Mouse (Mus musculus): ENCODE data around the gene Pcgf3. TPM values are rescaled to one million over a fixed set of nuclear protein-coding genes. Genes with fewer than 3 reads are reported as not detected.

Pcgf3 gene
- total RNA-seq (2021): 10 to 100 TPM; 28.8 to 33.9 TPM

DNA sequence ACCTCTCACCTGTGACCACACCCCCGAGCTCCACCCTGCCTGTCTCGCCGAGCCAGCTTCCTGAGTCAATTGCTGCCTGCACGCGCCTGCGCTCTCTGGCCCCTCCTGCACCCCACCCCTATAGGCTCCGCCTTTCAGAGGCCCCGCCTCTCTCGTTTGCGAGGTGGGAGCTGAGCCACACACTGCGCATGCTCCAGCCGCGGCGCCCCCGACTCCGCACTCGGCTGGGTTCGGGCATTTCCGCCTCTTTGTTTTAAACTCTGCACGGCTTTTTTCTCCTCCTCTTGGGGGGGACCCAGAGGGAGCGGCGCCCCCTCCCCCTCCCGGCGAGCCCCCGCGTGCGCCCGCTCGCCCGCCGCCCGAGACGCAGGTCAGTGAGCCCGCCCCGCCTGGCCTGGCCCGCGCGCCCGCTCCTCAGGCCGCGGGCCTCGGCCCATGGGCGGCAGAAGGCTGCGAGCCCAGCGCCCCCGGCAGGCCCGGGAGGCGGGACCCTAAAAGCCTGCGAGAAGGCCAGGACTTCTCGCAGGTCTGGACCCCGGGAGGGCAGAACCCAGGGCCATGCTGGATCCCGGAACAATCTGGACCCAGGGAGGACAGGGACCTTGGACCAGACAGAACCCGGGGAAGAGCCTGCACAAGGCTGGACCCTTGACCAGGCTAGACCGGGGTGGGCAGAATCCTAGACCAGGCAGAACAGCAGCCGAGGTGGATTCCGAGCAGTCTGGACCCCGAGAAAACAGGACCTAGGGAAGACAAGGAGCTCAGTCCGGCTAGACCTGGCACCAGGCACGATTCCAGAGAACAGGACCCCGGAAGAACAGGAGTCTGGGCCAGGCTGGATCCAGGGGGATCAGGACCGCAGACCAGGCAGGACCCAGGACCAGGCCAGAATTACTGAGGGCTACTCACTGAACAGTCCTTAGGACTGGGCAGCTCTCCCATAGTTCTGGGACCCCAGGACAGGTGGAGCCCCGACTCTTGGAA, at the start of gene Pcgf3:
Gene Pcgf3, plus strand, starts transcription at position 151 of the 984 bp plus-strand sequence.
- intact Hi-C loops (cut with DNase I): loop anchor here (10.0 kb wide), 1 partner anchor 197 kb away; the partner anchor contains the start of gene Dr1
- DNase-seq (ENCODE audit: low spot score): peak; percentile 96

DNA sequence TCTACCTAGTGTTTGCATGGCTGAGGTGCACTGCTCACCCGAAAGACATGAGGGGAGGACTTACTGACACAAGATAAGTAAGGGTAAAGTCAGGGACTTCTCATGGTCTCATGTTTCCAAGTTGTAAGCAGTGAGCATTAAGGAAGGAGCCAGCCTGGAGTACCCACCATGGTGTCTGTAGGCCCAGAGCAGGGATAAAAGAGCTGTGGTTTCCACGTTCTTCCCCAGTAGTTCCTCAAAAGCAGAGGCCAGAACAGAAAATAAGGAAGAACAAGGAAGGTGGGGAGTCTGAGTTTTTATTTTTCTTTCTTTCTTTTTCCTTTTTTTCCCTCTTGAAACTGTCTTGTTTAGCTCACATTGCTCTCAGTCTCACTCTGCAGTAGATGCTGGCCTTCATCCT, 46.3 kb upstream of the Pcgf3 start:
- intact Hi-C loops (cut with DNase I): no loop called here
- no peak for DNase-seq (ENCODE audit: low spot score)

DNA sequence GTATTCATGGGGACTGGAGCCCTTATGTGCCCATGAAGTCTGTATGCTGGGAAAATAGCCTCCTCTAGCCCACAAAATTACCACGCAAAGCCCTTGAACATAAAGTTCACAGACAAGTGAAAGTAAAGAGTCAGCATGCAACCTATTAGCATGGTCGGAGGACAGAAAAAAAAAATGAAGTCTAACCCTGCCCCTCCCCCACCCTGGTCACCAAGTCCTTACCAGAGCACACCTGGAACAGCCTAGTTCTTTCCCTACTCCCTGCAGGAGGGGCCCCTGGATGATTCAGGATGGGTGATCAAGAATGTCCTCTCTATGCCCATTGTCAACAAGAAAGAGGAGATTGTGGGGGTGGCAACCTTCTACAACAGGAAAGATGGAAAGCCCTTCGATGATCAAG, 38.3 kb upstream of the Pcgf3 start:
- intact Hi-C loops (cut with DNase I): no loop called here
- DNase-seq (ENCODE audit: low spot score): no peak

DNA sequence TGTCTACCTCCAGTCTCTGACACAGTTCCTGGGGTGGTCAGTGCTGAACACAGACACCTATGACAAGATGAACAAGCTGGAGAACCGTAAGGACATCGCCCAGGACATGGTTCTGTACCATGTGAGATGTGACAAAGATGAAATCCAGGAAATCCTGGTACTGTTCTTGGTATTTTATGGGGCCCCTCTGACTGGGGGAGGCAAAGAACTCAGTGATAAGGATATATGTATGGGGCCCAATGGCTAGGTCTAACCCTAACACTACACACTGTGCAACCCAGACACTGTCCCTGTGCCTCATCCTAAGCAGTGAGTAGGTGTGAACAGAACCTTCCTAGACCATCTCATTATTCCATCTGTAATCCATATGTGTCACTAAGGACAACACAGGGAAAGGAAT, 37.6 kb upstream of the Pcgf3 start:
- DNase-seq (ENCODE audit: low spot score): no peak
- intact Hi-C loops (cut with DNase I): no loop called here

DNA sequence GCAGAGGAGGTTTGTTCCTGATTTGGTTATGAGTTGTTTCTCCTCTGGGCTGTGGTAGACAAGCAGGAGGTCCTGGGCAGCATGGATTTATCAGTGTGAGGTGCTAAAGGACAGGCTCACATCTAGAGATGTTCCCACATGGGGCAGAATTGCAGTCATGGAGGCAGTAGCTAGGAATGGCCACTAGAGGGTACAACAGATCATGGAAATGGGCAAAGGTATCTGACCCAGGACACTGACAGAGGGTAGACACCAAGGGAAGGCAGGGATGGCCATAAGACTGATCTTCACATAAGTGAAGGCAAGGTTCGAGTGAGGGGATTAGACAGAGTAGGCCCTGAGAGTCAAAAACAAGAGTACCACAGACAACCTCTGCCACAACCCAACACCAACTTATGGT, 33.8 kb upstream of the Pcgf3 start:
- intact Hi-C loops (cut with DNase I): loop anchor here (2.0 to 5.0 kb wide), 3 partner anchors 150 to 300 kb away; no protein-coding TSS in a partner anchor
- DNase-seq (ENCODE audit: low spot score): no peak

DNA sequence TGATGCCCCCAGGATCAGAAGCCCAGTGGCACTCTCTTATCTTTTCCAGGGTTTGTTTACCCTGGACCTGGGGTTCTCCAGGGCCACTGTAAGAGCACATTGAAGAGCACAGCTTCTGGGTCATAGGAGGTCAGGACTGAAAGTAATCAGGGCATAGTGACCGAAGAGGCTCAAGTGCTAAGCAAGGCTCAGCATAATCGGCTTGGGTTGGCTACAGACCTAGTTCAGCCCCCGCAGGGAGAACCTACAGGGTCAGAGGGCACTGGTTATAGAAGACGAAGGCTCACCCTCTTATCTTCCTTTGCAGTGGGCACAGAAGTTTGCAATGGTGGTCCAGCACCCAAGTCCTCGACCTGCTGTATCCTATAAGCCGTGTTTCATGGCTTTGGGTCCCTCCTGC, 29.8 kb upstream of the Pcgf3 start:
- intact Hi-C loops (cut with DNase I): loop anchor here (5.0 kb wide), 1 partner anchor 201 kb away; no protein-coding TSS in a partner anchor
- DNase-seq (ENCODE audit: low spot score): no peak

DNA sequence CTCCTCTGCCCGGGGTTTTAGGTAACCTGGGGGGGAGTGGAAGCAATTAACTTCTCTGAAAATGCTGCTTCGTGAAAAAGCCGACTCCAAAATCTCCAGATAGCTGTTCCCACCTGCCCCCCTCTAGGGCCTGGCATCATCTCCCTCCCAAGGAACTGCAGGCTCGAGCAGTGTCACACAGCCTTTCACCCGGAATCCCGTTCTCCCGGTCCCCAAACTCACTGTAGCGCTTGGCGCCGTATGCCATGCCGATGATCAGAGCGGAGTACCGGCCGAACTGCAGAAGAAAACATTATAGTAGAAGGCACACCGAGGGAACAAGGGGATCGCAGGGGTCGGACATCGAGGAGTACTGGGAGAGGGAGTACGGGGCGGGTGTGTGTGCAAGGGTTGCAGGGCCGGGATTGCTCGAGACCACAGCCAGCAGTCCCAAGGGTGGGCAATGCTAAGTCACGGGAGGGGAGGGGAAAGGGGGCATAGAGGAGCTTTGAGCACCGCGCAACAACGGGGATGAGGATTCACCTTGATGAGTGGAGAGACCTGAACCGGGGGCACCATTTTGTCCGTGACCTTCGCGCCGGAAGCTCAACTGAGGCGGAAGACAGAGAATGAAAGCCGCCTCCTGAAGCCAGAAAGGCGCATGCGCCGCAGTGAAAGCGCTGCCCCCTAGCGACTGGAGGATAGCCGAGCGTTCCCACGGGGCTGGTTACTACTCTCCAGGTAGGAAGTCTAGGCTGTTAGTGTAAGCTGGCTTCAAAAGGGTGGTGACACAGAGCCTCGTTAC, 27.0 kb upstream of the Pcgf3 start, which contains the start of gene Atp5k:
Gene Atp5k, minus strand, starts transcription at position 645 of the 784 bp plus-strand sequence.
- peak; percentile 82 for DNase-seq (ENCODE audit: low spot score)
- intact Hi-C loops (cut with DNase I): loop anchor here (1.0 to 5.0 kb wide), 2 partner anchors 25 to 198 kb away; no protein-coding TSS in a partner anchor

DNA sequence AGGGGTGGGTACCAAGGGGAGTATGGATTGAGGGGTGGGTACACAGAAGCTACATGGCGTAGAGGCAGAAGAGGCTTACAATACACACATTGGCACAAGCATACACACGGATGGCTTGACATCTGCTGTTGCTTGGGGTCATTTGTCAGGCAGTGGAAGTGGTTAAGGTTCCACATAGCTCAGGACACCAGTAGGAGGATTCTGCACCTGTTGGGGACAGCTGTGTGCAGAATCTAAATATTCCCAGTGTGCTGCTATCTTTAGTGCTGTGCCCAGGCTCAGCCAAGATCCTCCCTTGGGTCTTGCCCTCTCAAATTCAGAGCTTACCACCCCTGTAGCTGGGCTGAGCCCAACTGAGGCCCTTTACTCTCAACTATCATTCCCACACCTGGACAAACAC, 24.9 kb upstream of the Pcgf3 start:
- intact Hi-C loops (cut with DNase I): no loop called here
- DNase-seq (ENCODE audit: low spot score): no peak

DNA sequence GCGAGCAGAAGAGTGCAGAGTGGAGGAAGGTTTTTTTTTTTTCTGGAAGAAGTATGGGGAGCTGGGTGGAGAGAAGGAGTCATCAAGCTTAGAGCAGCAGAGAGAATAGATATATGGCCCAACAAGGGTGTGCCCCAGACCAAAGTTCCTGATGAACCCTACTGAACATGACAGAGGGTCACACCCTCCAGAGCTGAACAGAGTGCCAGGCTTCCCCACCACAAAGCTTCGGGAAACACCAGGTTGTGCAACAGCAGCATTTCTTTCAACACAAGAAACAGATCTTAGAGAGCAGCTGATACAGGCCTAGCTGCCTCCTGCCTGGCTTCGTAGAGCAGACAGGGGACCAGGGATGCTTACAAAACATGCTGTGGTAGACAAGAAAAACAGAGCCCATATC, 14.1 kb upstream of the Pcgf3 start:
- no peak for DNase-seq (ENCODE audit: low spot score)
- intact Hi-C loops (cut with DNase I): no loop called here

DNA sequence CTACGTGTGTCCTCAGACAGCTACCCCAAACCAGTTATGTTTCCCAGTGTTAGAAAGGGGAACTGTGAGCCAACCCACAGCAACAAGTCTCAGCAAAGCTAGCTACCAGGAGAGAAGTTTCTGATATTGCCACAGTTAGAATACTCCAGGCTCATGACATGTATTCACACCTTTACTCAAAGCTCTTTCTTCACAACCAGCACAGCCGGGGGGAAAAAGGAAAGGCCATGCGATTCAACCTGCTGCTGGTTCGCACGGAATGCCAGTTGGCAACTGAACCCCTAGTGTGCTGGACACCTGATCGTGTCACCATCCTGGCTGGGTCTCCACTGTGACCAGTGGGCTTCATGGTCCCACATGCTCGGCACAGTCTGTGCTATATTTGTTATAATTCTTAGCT, 13.2 kb upstream of the Pcgf3 start:
- intact Hi-C loops (cut with DNase I): no loop called here
- no peak for DNase-seq (ENCODE audit: low spot score)

DNA sequence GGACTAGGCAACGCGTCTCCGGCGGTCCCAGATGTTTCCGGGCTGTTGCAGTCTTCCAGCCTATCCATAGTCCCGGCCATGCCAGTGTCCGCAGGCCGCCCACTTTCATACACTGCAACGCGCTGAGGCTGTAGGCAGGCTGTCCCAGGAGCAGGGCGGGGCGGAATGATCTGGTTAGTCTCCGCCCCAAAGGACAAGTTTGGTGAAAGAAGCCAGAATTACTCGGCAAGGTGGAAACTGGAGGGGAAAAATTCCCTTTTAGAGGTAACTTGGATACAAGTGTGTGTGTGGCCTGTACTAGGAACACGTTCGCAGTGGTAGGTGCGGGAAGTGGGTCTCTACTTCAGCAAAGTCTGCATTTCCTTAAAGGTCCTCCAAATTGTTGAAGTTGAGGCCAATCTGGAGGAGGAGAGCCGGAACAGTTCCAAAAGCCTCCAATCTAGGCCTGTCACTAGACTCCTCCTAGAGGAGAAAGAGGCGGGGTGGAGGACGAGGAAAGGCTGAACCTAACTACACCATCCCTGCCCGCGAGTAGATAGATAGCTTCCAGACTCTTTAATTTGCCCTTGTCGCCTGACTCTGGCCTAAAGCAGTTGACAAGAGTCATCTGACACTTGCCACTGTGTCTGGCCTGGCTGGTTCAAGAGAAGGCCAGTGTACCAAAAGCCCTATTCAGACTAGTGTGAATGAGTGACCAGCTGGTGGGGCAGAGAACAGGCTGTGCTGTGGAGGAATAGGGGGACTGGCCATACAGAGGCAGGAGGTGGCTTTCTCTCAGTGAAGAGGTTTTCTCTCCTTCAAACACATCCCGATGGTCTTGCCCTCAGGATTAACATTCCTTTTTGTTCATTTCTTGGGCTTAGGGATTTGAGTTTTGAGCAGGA, 12.0 kb upstream of the Pcgf3 start, which contains the start of gene Mfsd7a:
Gene Mfsd7a, minus strand, starts transcription at position 107 of the 884 bp plus-strand sequence.
- peak; percentile 67 for DNase-seq (ENCODE audit: low spot score)
- intact Hi-C loops (cut with DNase I): no loop called here

DNA sequence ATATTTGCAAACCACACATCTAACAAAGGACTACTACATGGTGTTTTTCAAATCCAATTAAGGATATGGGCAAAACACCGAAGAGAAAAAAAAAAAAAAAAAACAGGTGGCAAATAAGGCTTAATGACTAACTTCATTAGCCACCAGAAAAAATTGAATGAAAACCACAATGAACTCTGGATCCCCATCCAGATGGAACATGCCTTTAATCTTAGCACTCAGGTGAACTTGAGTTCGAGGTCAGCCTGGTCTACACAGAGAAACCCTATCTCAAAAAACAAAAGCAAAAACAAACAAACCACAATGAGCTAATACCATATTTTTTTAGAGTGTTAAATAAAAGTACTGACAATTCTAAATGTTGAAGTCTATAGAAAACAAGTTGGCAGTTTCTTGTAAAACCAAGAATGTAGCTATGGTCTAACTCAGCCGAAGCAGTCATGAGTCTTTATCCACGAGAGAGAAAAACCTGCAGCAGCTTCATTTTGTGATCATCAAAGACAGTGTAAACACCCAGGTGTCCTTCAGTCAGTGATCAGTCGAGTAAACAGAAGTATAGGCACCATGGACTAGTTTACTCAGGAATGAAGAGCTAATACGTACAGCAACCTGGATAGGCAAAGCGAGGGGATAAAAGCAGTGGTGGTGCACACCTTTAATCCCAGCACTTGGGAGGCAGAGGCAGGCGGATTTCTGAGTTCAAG, 10.0 kb upstream of the Pcgf3 start:
- no peak for DNase-seq (ENCODE audit: low spot score)
- intact Hi-C loops (cut with DNase I): no loop called here

DNA sequence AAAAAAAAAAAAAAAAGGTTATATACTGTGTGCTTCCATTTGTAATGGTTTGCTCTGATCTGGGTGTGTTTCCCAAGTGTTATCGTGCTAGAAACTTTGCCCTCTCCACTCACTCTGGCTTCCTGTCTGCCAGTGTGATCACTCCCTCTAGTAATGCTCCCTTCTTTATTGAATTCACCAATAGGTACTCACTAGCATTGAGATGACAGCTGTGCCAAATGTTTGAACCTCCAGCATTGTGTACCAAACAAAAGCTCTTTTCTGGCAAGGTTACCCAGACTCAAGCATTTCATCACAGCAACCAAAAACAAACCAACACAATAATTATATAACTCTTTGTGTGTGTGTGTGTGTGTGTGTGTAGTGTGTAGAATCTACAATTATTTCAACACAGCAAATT, 9.4 kb upstream of the Pcgf3 start:
- DNase-seq (ENCODE audit: low spot score): no peak
- intact Hi-C loops (cut with DNase I): no loop called here

DNA sequence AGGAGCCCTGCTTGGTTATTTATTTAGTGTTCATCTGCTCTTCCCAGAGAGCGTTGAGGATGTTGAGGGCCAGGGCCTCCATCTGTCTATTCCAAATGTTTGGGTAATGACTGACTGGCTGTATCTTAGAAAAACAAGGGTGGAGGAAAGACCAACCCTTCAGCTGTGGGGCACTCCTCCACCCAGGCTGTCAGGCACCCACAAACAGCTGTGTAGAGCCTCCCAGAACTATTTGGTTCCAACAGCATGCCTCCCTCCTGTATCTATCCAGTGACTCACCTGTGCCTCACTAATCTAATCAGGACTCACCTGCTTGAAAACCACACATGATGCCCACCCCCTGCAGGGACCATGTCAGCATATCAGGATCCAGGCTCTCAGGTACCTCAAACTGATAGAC, 8.6 kb upstream of the Pcgf3 start:
- no peak for DNase-seq (ENCODE audit: low spot score)
- intact Hi-C loops (cut with DNase I): no loop called here

DNA sequence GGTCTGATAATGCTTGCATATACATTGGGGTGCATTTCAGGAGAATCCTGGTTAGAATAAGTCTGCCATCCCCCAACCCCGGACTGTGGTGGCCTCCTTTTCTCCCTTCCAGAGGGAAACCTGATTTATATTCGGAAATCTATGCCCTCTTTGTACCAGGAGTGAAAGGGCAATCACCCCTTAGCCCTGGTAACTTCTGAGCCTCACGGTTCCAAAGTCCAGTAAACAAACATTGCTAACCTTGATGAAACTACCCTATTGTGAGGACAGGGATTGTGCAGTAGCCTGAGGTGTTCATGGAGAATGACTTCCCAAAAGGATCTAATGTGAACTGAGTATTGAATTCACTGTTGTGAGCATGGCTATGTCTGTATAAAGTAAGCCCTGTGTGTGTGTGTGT, 6.9 kb upstream of the Pcgf3 start:
- no peak for DNase-seq (ENCODE audit: low spot score)
- intact Hi-C loops (cut with DNase I): no loop called here

DNA sequence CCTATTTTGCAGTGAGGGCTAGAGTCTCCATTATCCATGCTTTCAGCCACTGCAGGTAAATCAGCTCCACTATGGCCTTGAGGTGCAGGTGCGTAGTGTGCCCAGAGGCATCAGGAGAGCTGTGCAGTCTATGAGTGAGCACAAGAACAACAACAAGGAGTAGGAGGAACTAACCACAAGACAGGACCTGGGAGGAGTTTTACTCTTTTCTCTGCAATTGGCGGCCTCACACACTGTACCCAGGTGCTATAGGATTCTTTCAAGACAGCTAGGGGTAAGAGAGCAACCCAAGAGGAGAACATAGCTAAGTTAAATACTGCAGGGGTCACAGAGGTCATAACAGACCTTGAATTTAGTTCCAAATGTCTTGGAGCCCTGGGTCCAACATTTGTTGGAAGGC, 2.3 kb upstream of the Pcgf3 start:
- no peak for DNase-seq (ENCODE audit: low spot score)
- intact Hi-C loops (cut with DNase I): loop anchor here (1.0 kb wide), 1 partner anchor 24 kb away; the partner anchor contains the start of gene Atp5k

DNA sequence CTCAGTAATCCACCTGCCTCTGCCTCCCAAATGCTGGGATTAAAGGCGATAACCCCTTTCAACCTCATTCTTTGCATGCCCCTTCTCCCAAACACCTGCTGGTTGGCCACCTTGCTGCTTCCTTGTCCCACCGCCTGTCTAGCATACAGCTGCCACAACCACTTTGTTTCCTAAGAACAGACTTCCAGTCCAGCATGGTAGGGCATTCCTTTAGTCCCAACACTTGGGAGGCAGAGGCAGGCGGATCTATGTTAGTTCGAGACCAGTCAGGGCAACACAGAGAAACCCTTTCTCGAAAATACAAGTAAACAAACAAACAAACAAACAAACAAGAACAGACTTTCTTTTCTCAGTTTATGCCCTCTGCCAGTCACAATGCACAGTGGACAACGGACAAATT, 571 bp upstream of the Pcgf3 start:
- intact Hi-C loops (cut with DNase I): loop anchor here (10.0 kb wide), 1 partner anchor 196 kb away; the partner anchor contains the start of gene Dr1
- DNase-seq (ENCODE audit: low spot score): no peak

DNA sequence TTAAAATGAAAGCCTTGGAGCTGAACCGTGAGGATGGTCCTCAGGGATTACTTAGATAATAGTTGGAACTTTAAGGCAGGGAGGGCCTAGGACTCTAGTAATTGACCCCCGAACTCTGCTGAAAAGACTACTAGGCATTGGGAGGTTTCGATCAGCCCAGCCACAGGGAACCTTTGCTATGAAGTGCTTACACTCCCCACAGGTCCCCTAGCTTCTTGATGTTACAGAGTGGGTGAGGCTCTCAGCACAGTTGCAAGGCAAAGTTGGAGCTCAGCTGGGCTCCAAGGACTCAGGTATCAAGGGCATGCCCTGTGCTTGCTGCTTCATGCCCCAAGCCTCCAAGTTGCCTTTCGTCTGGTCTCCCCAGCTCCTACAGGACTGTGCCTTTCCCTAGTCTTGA, 1.4 kb downstream of the Pcgf3 start:
- intact Hi-C loops (cut with DNase I): loop anchor here (10.0 kb wide), 1 partner anchor 198 kb away; the partner anchor contains the start of gene Dr1
- DNase-seq (ENCODE audit: low spot score): no peak
